Mouse (Mus musculus): Measurements from ENCODE around the gene Tle3.

The Tle3 gene

GRCm38 (mm10) chr9:61397130-61397529, 25.0 kb downstream of the Tle3 start:
- no peak for DNase-seq (ENCODE audit: low read depth)

- no peak for DNase-seq (ENCODE audit: low read depth)
These were observed 26.0 kb downstream of the Tle3 start for GRCm38 (mm10) chr9:61398160-61398559.

GRCm38 (mm10) chr9:61400132-61400531, 28.0 kb downstream of the Tle3 start:
- DNase-seq (ENCODE audit: low read depth) = no peak

GRCm38 (mm10) chr9:61401664-61402063, 29.5 kb downstream of the Tle3 start:
- no peak for DNase-seq (ENCODE audit: low read depth)

- DNase-seq (ENCODE audit: low read depth) = no peak
These were observed 30.1 kb downstream of the Tle3 start for GRCm38 (mm10) chr9:61402268-61402667.

- no peak for DNase-seq (ENCODE audit: low read depth)
These were observed 30.6 kb downstream of the Tle3 start for GRCm38 (mm10) chr9:61402716-61403115.

- no peak for DNase-seq (ENCODE audit: low read depth)
These were observed 31.9 kb downstream of the Tle3 start for GRCm38 (mm10) chr9:61403866-61404614.

- no peak for DNase-seq (ENCODE audit: low read depth)
These were observed 32.4 kb downstream of the Tle3 start for GRCm38 (mm10) chr9:61404615-61404980.

GRCm38 (mm10) chr9:61404998-61405621, 32.9 kb downstream of the Tle3 start:
- no peak for DNase-seq (ENCODE audit: low read depth)

- no peak for DNase-seq (ENCODE audit: low read depth)
These were observed 34.2 kb downstream of the Tle3 start for GRCm38 (mm10) chr9:61406343-61406742.

- no peak for DNase-seq (ENCODE audit: low read depth)
These were observed 36.9 kb downstream of the Tle3 start for GRCm38 (mm10) chr9:61409046-61409445.

- no peak for DNase-seq (ENCODE audit: low read depth)
These were observed 41.7 kb downstream of the Tle3 start for GRCm38 (mm10) chr9:61413665-61414456.

- DNase-seq (ENCODE audit: low read depth) = no peak
These were observed 44.4 kb downstream of the Tle3 start for GRCm38 (mm10) chr9:61416571-61416970.

- no peak for DNase-seq (ENCODE audit: low read depth)
These were observed 49.5 kb downstream of the Tle3 start for GRCm38 (mm10) chr9:61421626-61422025.

- peak; percentile 75 for DNase-seq (ENCODE audit: low read depth)
These were observed 52.1 kb downstream of the Tle3 start for GRCm38 (mm10) chr9:61424245-61424644.

- no peak for DNase-seq (ENCODE audit: low read depth)
These were observed 54.3 kb downstream of the Tle3 start for GRCm38 (mm10) chr9:61426493-61426892.

GRCm38 (mm10) chr9:61427051-61427450, 54.9 kb downstream of the Tle3 start:
- DNase-seq (ENCODE audit: low read depth) = peak; percentile 99

GRCm38 (mm10) chr9:61427901-61428300, 55.7 kb downstream of the Tle3 start:
- no peak for DNase-seq (ENCODE audit: low read depth)

GRCm38 (mm10) chr9:61431830-61432229, 59.7 kb downstream of the Tle3 start:
- no peak for DNase-seq (ENCODE audit: low read depth)

- no peak for DNase-seq (ENCODE audit: low read depth)
These were observed 61.0 kb downstream of the Tle3 start for GRCm38 (mm10) chr9:61433206-61433605.

- DNase-seq (ENCODE audit: low read depth) = no peak
These were observed 61.9 kb downstream of the Tle3 start for GRCm38 (mm10) chr9:61434062-61434461.

- DNase-seq (ENCODE audit: low read depth) = no peak
These were observed 63.2 kb downstream of the Tle3 start for GRCm38 (mm10) chr9:61435191-61435989.
